Mouse (Mus musculus) neural tube, embryonic 14.5 days (tissue): Measurements from ENCODE around the gene Ang6. TPM values are rescaled to one million over a fixed set of nuclear protein-coding genes. Genes with fewer than 3 reads are reported as not detected.
A peak's percentile ranks its signal among the peaks of the same experiment; 100 is the strongest.
"Not testable (repeated sequence)": the region's sequence is repeated elsewhere in the genome, so short reads cannot be mapped to it uniquely, and the experiment has no call there.

Source experiments
- ATAC-seq: fragments of 200-750 bp; cut with Nextera tagmentation; 2 replicates; pipeline ENCODE4 v1.8.0; 2017; ENCODE audit warnings: low read depth, mild to moderate bottlenecking, moderate TSS enrichment, moderate library complexity
- H3K27ac ChIP-seq: fragments of 300-500 bp; sonication (generic); 2 replicates; pipeline ENCODE4 v1.5.1; 2014; ENCODE audit warnings: low read depth, mild to moderate bottlenecking, control low read depth, low read length, moderate library complexity, mixed read lengths
- H3K27me3 ChIP-seq: fragments of 300-500 bp; sonication (generic); 2 replicates; pipeline ENCODE4 v1.6.1; 2014; ENCODE audit warnings: low read length; ENCODE audit not compliant: control insufficient read depth, insufficient read depth
- H3K36me3 ChIP-seq: fragments of 300-500 bp; sonication (generic); 2 replicates; pipeline ENCODE4 v1.6.1; 2014; ENCODE audit warnings: low read length, mixed read lengths; ENCODE audit not compliant: control insufficient read depth, insufficient read depth
- H3K4me1 ChIP-seq: fragments of 300-500 bp; sonication (generic); 2 replicates; pipeline ENCODE4 v1.6.1; 2014; ENCODE audit warnings: low read length; ENCODE audit not compliant: control insufficient read depth, insufficient read depth
- H3K4me2 ChIP-seq: fragments of 300-500 bp; sonication (generic); 2 replicates; pipeline ENCODE4 v1.6.1; 2014; ENCODE audit warnings: mild to moderate bottlenecking, low read depth, low read length, control low read depth
- H3K4me3 ChIP-seq: fragments of 300-500 bp; sonication (generic); 2 replicates; pipeline ENCODE4 v1.5.1; 2014; ENCODE audit warnings: low read depth, low read length, control low read depth, mixed read lengths
- H3K9ac ChIP-seq: fragments of 300-500 bp; sonication (generic); replicated peaks from 2 replicates; pipeline ENCODE4 v1.6.1; 2014; ENCODE audit warnings: low read depth, mild to moderate bottlenecking, control low read depth, low read length, mixed read lengths
- H3K9me3 ChIP-seq: fragments of 300-500 bp; sonication (generic); 2 replicates; pipeline ENCODE4 v1.6.1; 2016; ENCODE audit warnings: low read length; ENCODE audit not compliant: control insufficient read depth
- WGBS: fragments of 180-500 bp; shearing (Covaris S2); extraction: QIAGEN DNeasy Blood & Tissue Kit; methylation state at CpG from one replicate; pipeline ENCODE4 v1.1.7; 2014; 5-methylcytosine and 5-hydroxymethylcytosine counted together
- polyA plus RNA-seq: library from polyadenylated mRNA; unstranded; fragments of >200 nt; fragmentation: Nextera tagmentation; extraction: Ambion mirVana; gene quantifications from 2 replicates; pipeline ENCODE4 v1.2.1, GENCODE M21; 2014

Gene Ang6
- polyA plus RNA-seq, 1 experiment from 2014 or later = not detected

- no peaks in the 10 kb centered on the region for H3K36me3 ChIP-seq
- H3K27me3 ChIP-seq = no peaks in the 10 kb centered on the region
- peak; percentile 76; the same call in 1 of the 2 replicates for ATAC-seq
- WGBS = 0% methylated on average over 3 of the region's 4 CpGs
- H3K9me3 ChIP-seq = no peaks in the 10 kb centered on the region
- H3K9ac ChIP-seq = no peak overlapping the region
- H3K4me3 ChIP-seq = no peak overlapping the region
- no peaks in the 10 kb centered on the region for H3K4me1 ChIP-seq
- no peak overlapping the region for H3K4me2 ChIP-seq
- H3K27ac ChIP-seq = no peak overlapping the region
These were observed 18.2 kb downstream of the Ang6 start for GRCm38 (mm10) chr14:43983897-43984296.

DNA sequence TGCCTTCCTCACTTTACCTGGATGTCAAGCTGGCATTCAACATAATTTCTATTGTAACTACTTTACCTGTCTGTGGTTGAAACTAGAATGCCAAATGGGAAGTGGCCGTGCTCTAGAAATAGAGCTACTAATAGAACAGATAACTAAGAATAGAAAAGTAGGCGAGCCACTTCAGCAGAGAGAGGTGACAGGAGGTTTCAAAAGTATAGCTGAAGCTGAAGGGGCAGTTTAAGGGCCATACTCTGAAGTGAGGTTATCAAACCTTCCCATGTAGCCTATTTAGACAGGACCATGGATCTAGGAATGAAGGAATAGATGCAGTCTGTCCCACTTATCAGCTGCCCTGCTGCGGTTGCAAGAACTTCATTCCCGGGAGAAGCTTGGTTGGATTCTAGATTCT is 18.6 kb downstream of the Ang6 start:
- no peak overlapping the region for H3K4me3 ChIP-seq
- no peak overlapping the region for H3K9ac ChIP-seq
- no peaks in the 10 kb centered on the region for H3K27me3 ChIP-seq
- no peak for ATAC-seq
- no peaks in the 10 kb centered on the region for H3K36me3 ChIP-seq
- 72% methylated on average over 4 of the region's 4 CpGs for WGBS
- H3K27ac ChIP-seq = no peak overlapping the region
- no peaks in the 10 kb centered on the region for H3K4me1 ChIP-seq
- no peaks in the 10 kb centered on the region for H3K9me3 ChIP-seq
- H3K4me2 ChIP-seq = no peak overlapping the region

DNA sequence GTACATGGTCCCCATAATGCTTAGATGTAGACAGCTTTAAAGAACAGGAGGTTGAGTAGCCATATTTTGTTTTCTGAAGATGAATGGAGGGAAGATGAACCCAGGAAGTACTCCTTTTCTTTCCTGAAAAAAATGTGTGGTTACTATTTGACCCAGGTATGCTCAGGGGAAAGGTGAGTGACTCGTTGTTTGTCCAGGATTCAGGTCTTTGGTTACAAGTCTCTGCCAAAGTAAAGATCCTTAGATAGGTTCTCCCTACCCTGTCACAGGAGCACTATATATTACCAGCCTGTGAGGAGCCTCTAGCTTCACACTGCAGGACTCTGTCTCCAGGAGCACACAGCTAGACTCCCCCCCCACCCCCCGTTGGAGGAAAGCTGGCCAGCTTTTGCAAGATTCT is 45.3 kb downstream of the Ang6 start, which contains the start of gene Ang5:
Gene Ang5 (plus strand): TSS at position 301 of the 400 bp plus-strand sequence.
- H3K4me2 ChIP-seq, H3K27me3 ChIP-seq, H3K36me3 ChIP-seq, H3K4me1 ChIP-seq, ATAC-seq, H3K4me3 ChIP-seq, H3K27ac ChIP-seq, H3K9ac ChIP-seq, H3K9me3 ChIP-seq: not testable (repeated sequence)
- no CpG with 5 or more reads among the region's 2 CpGs for WGBS

GRCm38 (mm10) chr14:43955074-43955473 is 47.0 kb downstream of the Ang6 start:
- no CpG with 5 or more reads among the region's 1 CpGs for WGBS
- not testable (repeated sequence) for H3K36me3 ChIP-seq, H3K4me2 ChIP-seq, H3K9ac ChIP-seq, H3K4me3 ChIP-seq, H3K27me3 ChIP-seq, H3K27ac ChIP-seq, H3K9me3 ChIP-seq, H3K4me1 ChIP-seq, ATAC-seq

DNA sequence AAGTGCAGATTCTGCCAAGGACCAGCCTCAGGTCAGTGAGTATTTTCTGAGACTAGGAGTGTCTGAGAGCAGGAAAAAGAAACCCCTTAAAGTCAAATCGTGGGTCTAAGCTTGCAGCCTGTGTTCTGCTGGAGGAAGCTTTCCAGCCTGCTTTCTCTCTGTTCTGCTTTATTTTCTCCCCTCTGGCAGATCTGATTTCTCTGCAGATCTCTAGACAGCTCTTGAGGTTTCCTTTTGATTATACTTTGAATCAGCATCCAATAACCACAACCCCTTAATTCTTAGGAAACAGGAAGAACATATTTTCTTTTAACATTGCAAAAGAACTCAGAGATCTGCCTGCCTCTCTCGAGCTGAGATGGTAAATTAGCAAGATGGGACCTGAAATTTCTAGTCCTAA is 48.7 kb downstream of the Ang6 start:
- H3K27ac ChIP-seq, H3K9me3 ChIP-seq, ATAC-seq, H3K36me3 ChIP-seq, H3K27me3 ChIP-seq, H3K4me1 ChIP-seq, H3K4me3 ChIP-seq, H3K9ac ChIP-seq, H3K4me2 ChIP-seq: not testable (repeated sequence)
- 30% methylated on average over 1 of the region's 2 CpGs for WGBS

Other genes with a start within 250 kb of the Ang6 start
- not detected in 2 replicates for gene Gm8180, start 217.5 kb downstream of the Ang6 start, polyA plus RNA-seq
- not detected in 2 replicates for gene Ear1, start 126.8 kb downstream of the Ang6 start, polyA plus RNA-seq
- not detected in 2 replicates for gene Ear10, start 78.7 kb downstream of the Ang6 start, polyA plus RNA-seq
- gene Gm8113, start 76.9 kb downstream of the Ang6 start, polyA plus RNA-seq = 7.5 and 7.9 TPM in 2 replicates
- not detected in 2 replicates for gene Ang5, start 45.2 kb downstream of the Ang6 start, polyA plus RNA-seq
- gene Ear2, start 100.4 kb upstream of the Ang6 start, polyA plus RNA-seq = not detected in 2 replicates
- not detected in 2 replicates for gene Gm3327, start 121.6 kb upstream of the Ang6 start, polyA plus RNA-seq
- not detected in 2 replicates for gene Gm8212, start 195.4 kb upstream of the Ang6 start, polyA plus RNA-seq
- gene 4930503E14Rik, start 211.0 kb upstream of the Ang6 start, polyA plus RNA-seq = not detected in 2 replicates